Mouse (Mus musculus) kidney, embryonic 16.5 days (tissue): ENCODE data around the gene Sntn. TPM values are rescaled to one million over a fixed set of nuclear protein-coding genes. Genes with fewer than 3 reads are reported as not detected.

Experiments
- ATAC-seq: fragments of 200-750 bp; cut with Nextera tagmentation; 2 replicates; pipeline ENCODE4 v1.8.0; 2017; ENCODE audit warnings: moderate TSS enrichment; ENCODE audit not compliant: low FRiP score, low TSS enrichment
- H3K27ac ChIP-seq: fragments of 300-500 bp; sonication (generic); 2 replicates; pipeline ENCODE4 v1.5.1; 2014; ENCODE audit warnings: low read length
- H3K27me3 ChIP-seq: fragments of 300-500 bp; sonication (generic); 2 replicates; pipeline ENCODE4 v1.6.1; 2014; ENCODE audit warnings: low read length, control low read depth, mixed read lengths; ENCODE audit not compliant: insufficient read depth
- H3K36me3 ChIP-seq: fragments of 300-500 bp; sonication (generic); 2 replicates; pipeline ENCODE4 v1.6.1; 2014; ENCODE audit warnings: low read length, control low read depth, mixed read lengths; ENCODE audit not compliant: insufficient read depth
- H3K4me1 ChIP-seq: fragments of 300-500 bp; sonication (generic); 2 replicates; pipeline ENCODE4 v1.6.1; 2014; ENCODE audit warnings: low read length, control low read depth, mixed read lengths; ENCODE audit not compliant: insufficient read depth
- H3K4me2 ChIP-seq: fragments of 300-500 bp; sonication (generic); replicated peaks from 2 replicates; pipeline ENCODE4 v1.6.1; 2014; ENCODE audit warnings: low read depth, low read length
- H3K4me3 ChIP-seq: fragments of 300-500 bp; sonication (generic); 2 replicates; pipeline ENCODE4 v1.5.1; 2014; ENCODE audit warnings: mild to moderate bottlenecking, low read length
- H3K9ac ChIP-seq: fragments of 300-500 bp; sonication (generic); replicated peaks from 2 replicates; pipeline ENCODE4 v1.6.1; 2014; ENCODE audit warnings: low read length
- H3K9me3 ChIP-seq: fragments of 300-500 bp; sonication (generic); 2 replicates; pipeline ENCODE4 v1.6.1; 2016; ENCODE audit warnings: low read length, control low read depth
- WGBS: fragments of 180-500 bp; shearing (Covaris S2); extraction: QIAGEN DNeasy Blood & Tissue Kit; methylation state at CpG from one replicate; pipeline ENCODE4 v1.1.7; 2014; 5-methylcytosine and 5-hydroxymethylcytosine counted together
- polyA plus RNA-seq: library from polyadenylated mRNA; unstranded; fragments of >200 nt; fragmentation: Nextera tagmentation; extraction: Ambion mirVana; gene quantifications from 2 replicates; pipeline ENCODE4 v1.2.1, GENCODE M21; 2015

The Sntn gene
- not detected in 2 replicates for polyA plus RNA-seq

DNA sequence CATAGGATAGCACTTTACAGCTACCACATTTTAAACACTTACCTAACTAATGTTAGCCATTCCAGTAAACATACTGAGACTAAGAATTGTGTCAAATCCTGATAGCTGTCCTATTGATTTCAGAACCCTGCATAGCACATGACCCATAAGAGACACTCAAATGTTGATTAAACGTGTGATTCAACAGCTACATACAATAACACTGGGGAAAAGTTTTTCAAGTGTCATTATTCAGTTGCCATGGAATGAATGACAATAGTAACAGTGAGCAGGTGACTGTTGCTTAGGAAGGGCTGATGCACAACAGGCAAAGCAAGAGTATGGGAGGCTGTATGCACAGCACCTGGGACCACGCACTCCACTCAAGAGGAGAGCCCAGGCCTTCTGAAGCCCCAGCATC, at the start of gene Sntn:
Gene Sntn, plus strand, starts transcription at position 301 of the 400 bp plus-strand sequence.
- H3K4me3 ChIP-seq: no peak within 1 kb of the TSS
- H3K4me1 ChIP-seq: no peaks in the 10 kb centered on the region
- no peaks in the 10 kb centered on the region for H3K9me3 ChIP-seq
- no peak within 1 kb of the TSS for H3K9ac ChIP-seq
- H3K27me3 ChIP-seq: no peaks in the 10 kb centered on the region
- no peak for ATAC-seq
- H3K27ac ChIP-seq: no peak within 1 kb of the TSS
- no peak within 1 kb of the TSS for H3K4me2 ChIP-seq
- no peaks in the 10 kb centered on the region for H3K36me3 ChIP-seq
- 89% methylated on average over 2 of the region's 2 CpGs for WGBS

DNA sequence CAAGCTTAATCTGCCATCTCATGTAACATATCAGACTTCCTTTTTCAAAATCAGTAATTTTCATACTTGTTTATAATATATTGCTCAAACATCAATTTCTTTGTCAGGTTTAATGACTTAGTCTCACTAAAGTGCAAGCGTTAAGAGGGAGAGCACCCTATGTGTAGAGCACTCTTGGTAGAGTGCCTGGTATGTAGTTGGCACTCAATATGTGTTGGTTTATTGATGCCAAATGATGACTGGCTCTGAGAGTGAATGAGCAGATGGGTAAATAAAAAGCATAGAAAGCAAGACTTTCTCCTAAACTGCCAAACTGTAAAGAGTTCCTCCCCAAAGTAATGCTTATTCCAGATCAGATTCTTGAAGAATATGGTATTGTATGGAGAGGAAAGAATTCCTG, 20.8 kb upstream of the Sntn start:
- Histone ChIP-seq H3K36me3 (no peaks in the 10 kb centered on the region), H3K4me3 (no peak overlapping the region), H3K4me2 (no peak overlapping the region), H3K27ac (no peak overlapping the region), H3K9ac (no peak overlapping the region), H3K9me3 (no peaks in the 10 kb centered on the region), H3K4me1 (no peaks in the 10 kb centered on the region), H3K27me3 (no peaks in the 10 kb centered on the region)
- WGBS: 76% methylated on average over 1 of the region's 1 CpGs
- no peak for ATAC-seq

DNA sequence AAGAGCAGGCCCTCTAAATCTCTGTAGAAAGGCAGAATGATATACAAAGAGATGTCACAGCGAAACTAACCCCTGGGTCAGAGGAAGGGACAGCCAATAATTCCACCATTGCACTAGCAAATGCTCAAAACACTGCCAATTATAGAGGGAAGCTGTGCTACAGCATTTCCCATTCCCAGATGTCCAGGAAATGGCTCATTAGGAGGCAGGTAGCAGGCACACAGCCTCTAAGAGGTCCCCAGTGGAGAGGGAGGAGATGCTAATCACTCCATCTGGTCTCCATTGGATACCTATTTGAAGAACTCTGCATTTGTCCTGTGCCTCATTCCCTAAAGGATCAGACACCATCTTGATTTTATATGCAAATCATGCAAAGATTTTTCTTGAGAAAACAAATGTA, 19.6 kb upstream of the Sntn start:
- H3K9me3 ChIP-seq: no peaks in the 10 kb centered on the region
- H3K36me3 ChIP-seq: no peaks in the 10 kb centered on the region
- H3K27me3 ChIP-seq: no peaks in the 10 kb centered on the region
- no peak overlapping the region for H3K27ac ChIP-seq
- no peak for ATAC-seq
- no peak overlapping the region for H3K4me3 ChIP-seq
- no peaks in the 10 kb centered on the region for H3K4me1 ChIP-seq
- no peak overlapping the region for H3K9ac ChIP-seq
- 52% methylated on average over 1 of the region's 1 CpGs for WGBS
- no peak overlapping the region for H3K4me2 ChIP-seq

DNA sequence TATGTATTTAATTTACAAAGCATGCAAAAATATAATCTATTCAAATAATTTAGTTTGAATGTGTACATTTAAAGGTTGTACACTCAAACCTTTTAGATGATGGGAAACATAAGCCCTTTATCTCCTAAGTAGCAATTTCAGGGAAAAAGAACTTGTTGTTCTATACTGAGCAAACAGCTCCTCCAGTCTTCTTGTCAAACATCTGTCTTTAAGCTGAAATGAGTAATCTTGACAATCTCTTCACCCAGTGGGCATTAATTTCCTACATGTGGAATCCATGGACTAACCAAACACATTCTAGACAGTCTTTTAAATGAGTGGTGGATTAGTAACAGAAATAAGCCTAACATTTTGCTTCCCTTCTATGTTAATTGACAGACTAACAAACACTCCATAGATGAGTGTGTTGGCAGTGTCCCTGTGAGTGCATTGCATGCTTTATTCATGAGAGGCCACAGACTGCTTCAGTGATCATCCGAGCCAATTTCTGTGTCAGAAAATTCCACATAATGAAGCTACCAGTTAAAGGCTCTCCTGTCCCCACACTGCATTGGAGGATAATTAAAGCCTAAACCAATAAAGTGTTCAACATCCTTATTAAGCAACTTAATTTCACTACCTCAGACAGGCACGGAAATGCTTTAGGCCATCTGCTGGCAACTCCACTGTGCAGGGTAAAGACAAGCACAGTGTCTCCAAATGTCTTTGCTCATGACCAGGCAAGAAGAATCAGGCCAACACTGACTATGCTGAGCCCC, 19.0 kb upstream of the Sntn start:
- no peak overlapping the region for H3K4me2 ChIP-seq
- no peak overlapping the region for H3K27ac ChIP-seq
- H3K36me3 ChIP-seq: no peaks in the 10 kb centered on the region
- no peaks in the 10 kb centered on the region for H3K4me1 ChIP-seq
- no peaks in the 10 kb centered on the region for H3K9me3 ChIP-seq
- H3K27me3 ChIP-seq: no peaks in the 10 kb centered on the region
- H3K4me3 ChIP-seq: no peak overlapping the region
- WGBS: 74% methylated on average over 2 of the region's 2 CpGs
- no peak overlapping the region for H3K9ac ChIP-seq
- no peak for ATAC-seq

DNA sequence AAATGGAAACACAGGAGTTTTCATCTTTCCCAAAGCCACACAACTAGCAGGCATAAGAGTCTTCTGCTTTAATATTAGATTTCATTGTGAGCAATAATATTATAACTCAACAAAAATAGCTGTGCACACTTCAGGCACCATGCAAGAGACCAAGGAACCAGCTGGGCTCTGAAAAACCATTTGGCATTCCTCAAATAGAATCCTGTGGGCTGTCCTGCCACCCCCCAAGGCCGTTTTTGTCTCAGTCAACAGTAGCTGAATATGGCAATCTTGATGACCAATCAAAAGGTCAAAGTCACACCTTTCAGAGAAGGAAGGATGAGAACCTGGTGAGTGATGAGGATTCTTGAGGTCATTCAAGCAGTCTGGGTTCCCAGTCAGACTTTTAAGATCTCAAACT, 16.0 kb downstream of the Sntn start:
- H3K9me3 ChIP-seq: no peaks in the 10 kb centered on the region
- no peak overlapping the region for H3K9ac ChIP-seq
- H3K4me2 ChIP-seq: no peak overlapping the region
- no peak for ATAC-seq
- no peaks in the 10 kb centered on the region for H3K27me3 ChIP-seq
- no peak overlapping the region for H3K4me3 ChIP-seq
- no peaks in the 10 kb centered on the region for H3K36me3 ChIP-seq
- H3K27ac ChIP-seq: no peak overlapping the region
- no peaks in the 10 kb centered on the region for H3K4me1 ChIP-seq
- WGBS: 66% methylated on average over 1 of the region's 1 CpGs

DNA sequence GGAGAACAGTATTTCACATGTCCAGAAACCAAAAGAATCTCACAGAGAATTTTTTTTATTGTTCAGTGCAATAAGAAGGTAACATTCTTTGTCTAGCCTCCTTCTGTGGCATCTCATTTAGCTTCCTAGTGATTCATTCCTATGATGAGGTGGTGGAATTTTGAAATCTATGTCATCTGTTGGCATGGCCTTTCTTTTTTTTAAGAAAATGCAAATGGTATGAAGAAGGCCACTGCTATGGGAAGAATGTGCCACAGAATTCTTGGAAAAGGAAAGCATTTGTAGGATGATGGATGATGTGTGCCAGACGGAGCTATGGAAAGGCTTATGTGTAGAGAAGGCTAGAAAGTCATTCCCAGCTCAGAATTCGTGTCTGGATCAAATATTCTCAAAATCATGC, 19.8 kb downstream of the Sntn start:
- no peak overlapping the region for H3K4me2 ChIP-seq
- ATAC-seq: no peak
- 66% methylated on average over 2 of the region's 2 CpGs for WGBS
- H3K27ac ChIP-seq: no peak overlapping the region
- no peak overlapping the region for H3K4me3 ChIP-seq
- H3K27me3 ChIP-seq: no peaks in the 10 kb centered on the region
- no peaks in the 10 kb centered on the region for H3K9me3 ChIP-seq
- H3K9ac ChIP-seq: no peak overlapping the region
- no peaks in the 10 kb centered on the region for H3K4me1 ChIP-seq
- H3K36me3 ChIP-seq: no peaks in the 10 kb centered on the region

DNA sequence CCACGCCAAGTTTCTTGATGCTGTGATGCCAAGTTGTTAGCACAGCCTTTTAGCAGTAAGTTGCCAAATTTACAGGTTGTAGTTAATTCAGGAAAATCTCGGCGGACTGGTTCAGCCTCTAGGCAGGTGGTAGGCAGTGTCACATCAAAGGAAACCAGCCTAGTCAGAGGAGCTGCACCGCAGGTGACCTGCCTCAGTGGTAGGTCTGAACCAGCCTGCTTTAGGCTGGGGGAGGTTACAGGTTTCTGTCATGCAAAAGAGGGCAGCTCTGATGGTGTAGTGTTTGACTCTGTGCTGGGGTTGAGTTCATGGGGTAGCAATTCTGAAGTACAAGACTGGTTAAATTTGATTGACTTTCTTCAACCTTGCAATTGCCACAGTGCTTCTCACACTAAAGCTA, 61.6 kb downstream of the Sntn start:
- 26% methylated on average over 4 of the region's 4 CpGs for WGBS
- no peak for ATAC-seq

More for the DNA sequence above, 61.6 kb downstream of the Sntn start:
- Histone ChIP-seq H3K36me3 (no peaks in the 10 kb centered on the region), H3K9me3 (no peaks in the 10 kb centered on the region), H3K27me3 (no peaks in the 10 kb centered on the region), H3K27ac (no peak overlapping the region), H3K4me3 (no peak overlapping the region), H3K9ac (no peak overlapping the region), H3K4me1 (no peaks in the 10 kb centered on the region), H3K4me2 (no peak overlapping the region)

Other genes starting within 250 kb of the Sntn start
- gene Gm281, start 243.6 kb downstream of the Sntn start, polyA plus RNA-seq: not detected in 2 replicates